Mouse (Mus musculus) kidney, adult 2 months (tissue): ENCODE results near the gene Traf1. TPM values are rescaled to one million over a fixed set of nuclear protein-coding genes. Genes with fewer than 3 reads are reported as not detected.
A peak's percentile ranks its signal among the peaks of the same experiment; 100 is the strongest.

Experiments used
- DNase-seq: peaks from one replicate; pipeline ENCODE4 v3.0.0; 2021
- H3K27ac ChIP-seq: fragments of 200-500 bp; 2 replicates; pipeline ENCODE4 v1.5.1; 2012; ENCODE audit warnings: low read depth, low read length, control low read depth, inconsistent platforms; ENCODE audit not compliant: insufficient read depth
- H3K27me3 ChIP-seq: fragments of 200-500 bp; replicated peaks from 2 replicates; pipeline ENCODE4 v1.6.1; 2012; ENCODE audit warnings: mild to moderate bottlenecking, moderate library complexity, low read length, inconsistent platforms; ENCODE audit not compliant: control insufficient read depth, insufficient read depth
- H3K36me3 ChIP-seq: fragments of 200-500 bp; 2 replicates; pipeline ENCODE4 v1.6.1; 2012; ENCODE audit warnings: mild to moderate bottlenecking, moderate library complexity, low read length, inconsistent platforms; ENCODE audit not compliant: control insufficient read depth, insufficient read depth
- H3K4me1 ChIP-seq: fragments of 200-500 bp; 2 replicates; pipeline ENCODE4 v1.6.1; 2011; ENCODE audit warnings: low read length; ENCODE audit not compliant: control insufficient read depth, insufficient read depth
- H3K4me3 ChIP-seq: fragments of 200-500 bp; 2 replicates; pipeline ENCODE4 v1.5.1; 2011; ENCODE audit warnings: mild to moderate bottlenecking, low read depth, low read length, control low read depth; ENCODE audit not compliant: insufficient read depth
- CTCF ChIP-seq: fragments of 200-500 bp; conservative IDR thresholded peaks from 2 replicates; pipeline ENCODE4 v1.5.1; 2011; ENCODE audit warnings: low read depth, mild to moderate bottlenecking, control low read depth, low read length, moderate library complexity, mixed read lengths; ENCODE audit not compliant: insufficient read depth, insufficient read length
- POLR2A ChIP-seq: fragments of 200-500 bp; IDR thresholded peaks from one replicate; pipeline ENCODE4 v1.6.1; 2011; ENCODE audit warnings: low read depth, low read length, control low read depth
- WGBS: fragments of 180-500 bp; shearing (Covaris S2); methylation state at CpG from one replicate; pipeline ENCODE4 v1.1.7; 2018; 5-methylcytosine and 5-hydroxymethylcytosine counted together
- polyA plus RNA-seq: library from polyadenylated mRNA; depleted of rRNA; stranded (reverse); fragments of >200 nt; gene quantifications from 2 replicates; pipeline ENCODE4 v1.2.3, GENCODE M21; 2012

The Traf1 gene
- polyA plus RNA-seq, 1 experiment: 9.3 TPM

- TF ChIP-seq POLR2A (no peak), CTCF (no peak)
- Histone ChIP-seq H3K36me3 (no peaks in the 10 kb centered on the region), H3K4me1 (no peaks in the 10 kb centered on the region; the same call in 1 of the 2 replicates), H3K4me3 (no peak overlapping the region), H3K27me3 (no peaks in the 10 kb centered on the region), H3K27ac (no peak overlapping the region)
- no peak for DNase-seq
- 83% methylated on average over 8 of the region's 8 CpGs for WGBS
Observed at GRCm38 (mm10) chr2:34966243-34966934, 4.8 kb upstream of the Traf1 start.

GRCm38 (mm10) chr2:34965806-34966205 lies 4.2 kb upstream of the Traf1 start:
- TF ChIP-seq POLR2A: no peak
- no peak for TF ChIP-seq CTCF
- no peak for DNase-seq
- 82% methylated on average over 8 of the region's 8 CpGs for WGBS
- H3K36me3 ChIP-seq: no peaks in the 10 kb centered on the region
- H3K4me3 ChIP-seq: no peak overlapping the region
- no peaks in the 10 kb centered on the region for H3K27me3 ChIP-seq
- no peaks in the 10 kb centered on the region; the same call in 1 of the 2 replicates for H3K4me1 ChIP-seq
- no peak overlapping the region for H3K27ac ChIP-seq

GRCm38 (mm10) chr2:34965293-34965692 lies 3.7 kb upstream of the Traf1 start:
- H3K27me3 ChIP-seq: no peaks in the 10 kb centered on the region
- H3K36me3 ChIP-seq: no peaks in the 10 kb centered on the region
- H3K27ac ChIP-seq: no peak overlapping the region
- no peaks in the 10 kb centered on the region; the same call in 1 of the 2 replicates for H3K4me1 ChIP-seq
- H3K4me3 ChIP-seq: no peak overlapping the region
- WGBS: 43% methylated on average over 9 of the region's 9 CpGs
- no peak for TF ChIP-seq POLR2A
- peak; percentile 37 for DNase-seq

- TF ChIP-seq POLR2A: no peak
- no peak for TF ChIP-seq CTCF
- Histone ChIP-seq H3K27ac (no peak overlapping the region), H3K36me3 (no peaks in the 10 kb centered on the region), H3K4me3 (no peak overlapping the region), H3K4me1 (no peaks in the 10 kb centered on the region), H3K27me3 (no peaks in the 10 kb centered on the region)
- no peak for DNase-seq
- WGBS: 77% methylated on average over 9 of the region's 9 CpGs
Observed at GRCm38 (mm10) chr2:34964651-34965050, 3.1 kb upstream of the Traf1 start.

- no peak for TF ChIP-seq CTCF
- TF ChIP-seq POLR2A: no peak
- H3K4me1 ChIP-seq: no peaks in the 10 kb centered on the region
- no peak overlapping the region for H3K27ac ChIP-seq
- WGBS: 77% methylated on average over 6 of the region's 6 CpGs
- no peak overlapping the region for H3K4me3 ChIP-seq
- H3K27me3 ChIP-seq: no peaks in the 10 kb centered on the region
- H3K36me3 ChIP-seq: no peaks in the 10 kb centered on the region
- no peak for DNase-seq
Observed at GRCm38 (mm10) chr2:34964230-34964629, 2.7 kb upstream of the Traf1 start.

- TF ChIP-seq POLR2A (no peak), CTCF (no peak)
- no peaks in the 10 kb centered on the region for H3K27me3 ChIP-seq
- DNase-seq: peak; percentile 69
- H3K4me3 ChIP-seq: peak overlapping the region; percentile 30; the same call in 1 of the 2 replicates
- WGBS: 37% methylated on average over 13 of the region's 13 CpGs
- H3K27ac ChIP-seq: peak overlapping the region; percentile 66; the same call in 1 of the 2 replicates
- H3K36me3 ChIP-seq: no peaks in the 10 kb centered on the region
- no peaks in the 10 kb centered on the region for H3K4me1 ChIP-seq
Observed at GRCm38 (mm10) chr2:34963371-34963956, 1.9 kb upstream of the Traf1 start.

GRCm38 (mm10) chr2:34962893-34963292 lies 1.3 kb upstream of the Traf1 start:
- WGBS: 51% methylated on average over 9 of the region's 9 CpGs
- Histone ChIP-seq H3K36me3 (no peaks in the 10 kb centered on the region), H3K27ac (peak overlapping the region; percentile 66; the same call in 1 of the 2 replicates), H3K4me1 (no peaks in the 10 kb centered on the region), H3K27me3 (no peaks in the 10 kb centered on the region), H3K4me3 (peak overlapping the region; percentile 30; the same call in 1 of the 2 replicates)
- peak; percentile 52 for DNase-seq
- TF ChIP-seq POLR2A (no peak), CTCF (no peak)

- no peaks in the 10 kb centered on the region for H3K4me1 ChIP-seq
- H3K27me3 ChIP-seq: no peaks in the 10 kb centered on the region
- TF ChIP-seq CTCF (no peak), POLR2A (no peak)
- 72% methylated on average over 2 of the region's 2 CpGs for WGBS
- H3K4me3 ChIP-seq: no peak overlapping the region
- no peak overlapping the region for H3K27ac ChIP-seq
- DNase-seq: no peak
- no peaks in the 10 kb centered on the region for H3K36me3 ChIP-seq
Observed at GRCm38 (mm10) chr2:34962211-34962610, 639 bp upstream of the Traf1 start.
